Mouse (Mus musculus): ENCODE data around the gene Atf4. TPM values are rescaled to one million over a fixed set of nuclear protein-coding genes. Genes with fewer than 3 reads are reported as not detected.

Atf4 gene
- polyA plus RNA-seq, 1 experiment from 2014 or later, result 132 TPM

Other genes with a start within 250 kb of the Atf4 start
- 1.8 TPM in 2 replicates for gene Pdgfb, start 240.2 kb upstream of the Atf4 start, polyA plus RNA-seq (2016; fragmentation: Nextera tagmentation; extraction: Ambion mirVana)
- gene Syngr1, start 163.8 kb upstream of the Atf4 start, polyA plus RNA-seq (2016; fragmentation: Nextera tagmentation; extraction: Ambion mirVana), result 10.5 and 11.2 TPM in 2 replicates
- 1,023 and 1,061 TPM in 2 replicates for gene Rpl3, start 163.3 kb upstream of the Atf4 start, polyA plus RNA-seq (2016; fragmentation: Nextera tagmentation; extraction: Ambion mirVana)
- 40.8 and 42.8 TPM in 2 replicates for gene Tab1, start 122.1 kb upstream of the Atf4 start, polyA plus RNA-seq (2016; fragmentation: Nextera tagmentation; extraction: Ambion mirVana)
- gene Mgat3, start 81.5 kb upstream of the Atf4 start, polyA plus RNA-seq (2016; fragmentation: Nextera tagmentation; extraction: Ambion mirVana), result 5.1 and 5.9 TPM in 2 replicates
- gene Mief1, start 21.2 kb upstream of the Atf4 start, polyA plus RNA-seq (2016; fragmentation: Nextera tagmentation; extraction: Ambion mirVana), result 44.3 and 48.2 TPM in 2 replicates
- gene AC140267.1, start 19.3 kb upstream of the Atf4 start, polyA plus RNA-seq (2016; fragmentation: Nextera tagmentation; extraction: Ambion mirVana), result 3.6 and 3.7 TPM in 2 replicates
- gene Rps19bp1, start 9.1 kb downstream of the Atf4 start, polyA plus RNA-seq (2016; fragmentation: Nextera tagmentation; extraction: Ambion mirVana), result 63.5 and 66.2 TPM in 2 replicates
- gene Cacna1i, start 32.1 kb downstream of the Atf4 start, polyA plus RNA-seq (2016; fragmentation: Nextera tagmentation; extraction: Ambion mirVana), result 0.02 and 0.04 TPM in 2 replicates